Mouse (Mus musculus): ENCODE results near the gene Nhlrc4. TPM values are rescaled to one million over a fixed set of nuclear protein-coding genes. Genes with fewer than 3 reads are reported as not detected.

Nhlrc4 gene
- total RNA-seq, 2 experiments from 2014 or later = 0.54 to 0.98 TPM

DNA sequence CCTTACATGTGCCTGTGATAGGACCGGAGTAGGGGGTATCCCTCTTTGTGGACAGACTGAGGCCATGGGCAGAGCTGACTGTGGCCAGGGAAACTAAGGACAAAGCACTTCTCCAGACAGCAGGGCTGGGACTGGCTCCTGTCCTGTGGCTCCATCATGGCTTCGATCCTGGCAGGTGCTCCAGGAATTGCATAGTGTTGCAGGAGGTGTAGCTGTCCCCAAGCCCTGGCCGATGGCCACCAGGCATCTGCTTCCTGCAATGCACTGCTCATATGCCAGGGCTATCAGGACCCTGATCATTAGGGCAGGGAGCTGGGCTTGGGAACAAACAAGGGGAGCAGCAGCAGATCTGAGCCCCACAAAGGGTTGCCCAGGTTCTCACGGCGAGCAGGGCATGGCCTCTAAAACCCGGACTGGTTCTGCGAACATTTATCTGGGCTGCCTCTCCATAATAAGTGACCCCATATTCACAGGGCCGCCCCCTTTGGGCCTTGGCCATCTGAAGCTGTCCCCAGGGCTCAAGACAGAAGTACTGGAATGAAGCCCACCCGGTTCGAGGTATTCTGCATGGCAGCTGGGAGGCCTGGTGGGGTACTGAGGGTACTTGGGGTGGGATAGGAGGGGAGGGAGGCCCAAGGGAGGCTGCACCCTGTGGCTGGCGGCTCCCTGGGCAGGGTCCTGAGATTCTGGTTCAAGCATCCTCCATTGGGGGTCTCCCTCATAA is 14.2 kb upstream of the Nhlrc4 start:
- no peak for DNase-seq (ENCODE audit: low spot score in 2 of 2)

DNA sequence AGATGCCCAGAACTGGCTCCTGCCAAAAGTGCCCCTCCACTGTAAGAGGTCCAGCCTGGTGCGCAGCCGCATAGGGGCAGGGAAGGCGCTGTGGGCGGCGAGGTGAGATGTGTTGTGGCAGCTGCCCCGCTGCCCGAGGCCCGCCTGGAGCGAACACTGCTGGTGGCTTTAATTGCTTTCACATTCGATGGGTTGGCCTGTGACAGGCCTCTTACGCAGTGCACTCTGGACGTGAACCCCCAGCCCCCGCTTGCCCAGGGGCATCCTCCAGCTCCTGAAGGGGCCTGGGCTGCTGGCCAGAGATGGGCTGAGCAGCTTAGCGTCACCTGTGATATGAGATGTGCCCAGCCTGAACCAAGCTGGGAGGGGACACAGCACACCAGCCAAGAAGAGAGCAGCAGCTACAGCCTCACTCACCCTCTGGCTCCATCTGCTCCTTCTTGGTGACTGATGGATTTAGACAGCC is 12.9 kb upstream of the Nhlrc4 start:
- DNase-seq (ENCODE audit: low spot score in 2 of 2) = no peak

DNA sequence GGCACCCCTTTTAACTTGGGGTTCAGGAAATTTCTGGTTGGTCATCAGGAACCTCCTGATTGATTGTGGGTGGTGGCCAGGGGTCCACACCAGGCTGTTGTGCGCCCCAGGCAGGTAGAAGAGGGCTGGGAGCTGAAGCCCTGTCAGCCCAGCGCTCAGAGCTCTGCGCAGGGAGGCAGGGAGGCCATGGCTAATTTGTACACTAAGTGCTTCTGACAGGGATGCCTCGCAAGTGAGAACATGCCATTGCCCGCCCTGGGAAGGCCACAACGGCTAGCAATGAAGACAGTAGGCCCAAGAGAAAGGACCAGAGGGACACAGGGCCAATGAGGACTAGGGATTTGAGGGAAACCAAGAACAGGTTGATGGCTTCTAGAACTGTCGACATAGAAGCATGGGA is 11.9 kb upstream of the Nhlrc4 start:
- no peak for DNase-seq (ENCODE audit: low spot score in 2 of 2)

DNA sequence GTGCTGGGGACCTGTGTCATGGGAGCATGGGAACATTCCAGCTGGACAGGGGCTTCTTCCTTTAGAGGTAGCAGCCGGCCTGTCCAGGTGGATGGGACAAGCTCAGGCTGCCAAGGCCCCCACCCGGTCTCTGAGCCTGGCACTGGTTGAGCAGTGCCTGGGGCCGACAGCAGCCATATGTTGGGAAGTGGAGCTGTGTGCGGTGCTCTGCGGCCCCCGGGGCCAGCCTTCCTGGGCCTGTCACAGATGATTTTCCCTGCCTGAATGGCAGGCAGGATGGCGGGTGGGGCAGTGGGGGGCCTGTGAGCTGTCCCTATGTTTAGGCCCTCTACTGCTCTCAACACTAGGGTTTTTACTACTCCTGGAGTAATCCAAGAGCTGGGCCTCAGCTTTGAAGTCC is 11.4 kb upstream of the Nhlrc4 start:
- no peak for DNase-seq (ENCODE audit: low spot score in 2 of 2)

DNA sequence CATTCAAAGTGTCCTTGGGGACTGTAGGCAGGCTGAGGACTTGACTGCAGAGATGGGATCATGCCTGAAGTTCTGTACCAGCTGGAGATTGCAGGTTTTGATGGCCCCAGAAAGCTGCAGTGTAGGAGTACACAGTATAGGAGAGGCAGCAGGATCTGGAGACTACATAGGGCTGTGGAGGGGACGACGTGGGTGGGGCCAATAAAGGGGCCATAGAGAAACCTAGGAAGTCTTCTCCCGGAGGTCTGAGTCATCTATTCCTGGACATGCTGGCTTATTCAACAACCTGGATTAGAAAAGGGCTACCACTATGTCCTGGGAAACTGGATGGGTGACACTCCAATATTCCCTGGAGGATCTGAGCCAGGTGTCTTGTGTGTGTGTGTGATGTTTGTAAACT is 11.0 kb upstream of the Nhlrc4 start:
- no peak for DNase-seq (ENCODE audit: low spot score in 2 of 2)

DNA sequence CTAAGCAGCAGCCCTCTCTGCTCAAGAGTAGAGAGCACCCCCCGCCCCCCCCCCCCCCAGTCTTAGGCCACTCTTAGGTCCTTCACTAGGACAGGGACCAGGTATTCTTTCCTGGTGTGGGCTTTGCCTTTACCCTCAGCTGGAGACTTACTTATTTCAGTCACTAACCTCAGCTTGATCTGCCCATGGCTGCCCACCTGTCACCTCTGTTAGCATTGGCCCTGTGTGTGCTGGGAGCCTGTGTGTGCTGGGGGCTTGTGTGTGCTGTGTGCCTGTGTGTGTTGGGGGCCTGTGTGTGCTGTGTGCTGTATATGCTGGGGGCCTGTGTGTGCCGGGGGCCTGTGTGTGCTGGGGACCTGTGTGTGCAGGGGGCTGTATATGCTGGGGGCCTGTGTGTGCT is 9.9 kb upstream of the Nhlrc4 start:
- no peak for DNase-seq (ENCODE audit: low spot score in 2 of 2)

DNA sequence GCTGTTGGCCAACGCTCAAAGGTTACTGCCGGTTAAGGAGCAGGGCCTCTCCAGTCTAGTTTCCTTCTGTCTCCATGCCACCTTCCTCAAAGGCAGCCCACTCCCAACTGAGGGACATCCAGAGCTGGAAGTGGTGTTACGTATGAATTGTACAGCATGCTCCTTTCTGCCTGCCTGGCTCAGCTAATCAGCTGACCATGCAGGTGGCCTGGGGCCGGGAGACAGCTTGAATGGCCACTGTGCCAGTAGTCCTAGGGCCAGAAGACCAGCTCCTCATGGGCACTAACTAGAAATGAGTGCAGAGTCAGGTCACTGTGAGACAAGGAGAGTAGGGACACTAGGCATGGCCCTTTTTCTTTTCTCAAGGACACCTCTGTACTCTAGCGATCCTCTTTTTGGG is 8.4 kb upstream of the Nhlrc4 start:
- DNase-seq (ENCODE audit: low spot score in 2 of 2) = no peak

DNA sequence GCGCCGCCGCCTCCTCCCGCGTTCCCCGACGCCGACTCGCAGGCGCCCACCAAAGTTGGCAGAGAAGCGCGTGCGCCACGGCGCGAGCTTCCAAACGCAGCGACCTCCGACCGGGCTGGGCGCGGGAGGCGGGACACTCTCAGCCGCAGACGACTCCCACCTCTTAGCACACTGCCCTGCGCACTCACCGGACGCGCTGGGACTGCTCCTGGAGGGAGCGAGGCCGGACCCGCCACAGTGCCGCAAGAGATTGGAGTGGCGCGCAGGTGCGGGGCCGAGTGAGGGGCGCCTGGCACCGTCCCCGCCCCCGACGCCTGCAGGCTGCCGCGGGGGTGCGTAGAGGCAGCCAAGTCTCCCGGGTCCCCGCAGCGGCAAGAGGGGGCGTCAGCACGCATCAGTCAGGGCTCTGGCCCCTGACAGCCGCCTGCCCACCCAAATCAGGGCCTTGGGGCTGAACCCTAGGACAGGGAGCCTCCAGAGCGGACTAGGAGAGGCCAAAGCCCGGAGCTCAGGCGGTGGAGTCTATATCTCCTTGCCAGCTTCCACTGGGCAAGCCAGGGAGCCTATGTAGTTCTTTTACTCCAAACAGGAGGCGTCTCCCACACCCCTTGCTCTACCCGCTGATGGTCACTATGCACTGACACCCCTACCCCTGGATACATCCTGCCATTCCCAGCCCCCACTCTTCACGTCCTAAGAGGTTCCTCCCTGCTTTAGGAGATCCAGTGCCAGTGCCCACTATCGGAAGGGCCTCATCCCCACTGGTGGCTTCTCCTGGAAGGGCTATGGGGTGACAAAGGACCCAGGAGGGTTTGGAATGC is 7.3 kb upstream of the Nhlrc4 start, which contains the start of gene A930017K11Rik:
Gene A930017K11Rik (minus strand): TSS at position 763 of the 821 bp plus-strand sequence.
- no peak for DNase-seq (ENCODE audit: low spot score in 2 of 2)

DNA sequence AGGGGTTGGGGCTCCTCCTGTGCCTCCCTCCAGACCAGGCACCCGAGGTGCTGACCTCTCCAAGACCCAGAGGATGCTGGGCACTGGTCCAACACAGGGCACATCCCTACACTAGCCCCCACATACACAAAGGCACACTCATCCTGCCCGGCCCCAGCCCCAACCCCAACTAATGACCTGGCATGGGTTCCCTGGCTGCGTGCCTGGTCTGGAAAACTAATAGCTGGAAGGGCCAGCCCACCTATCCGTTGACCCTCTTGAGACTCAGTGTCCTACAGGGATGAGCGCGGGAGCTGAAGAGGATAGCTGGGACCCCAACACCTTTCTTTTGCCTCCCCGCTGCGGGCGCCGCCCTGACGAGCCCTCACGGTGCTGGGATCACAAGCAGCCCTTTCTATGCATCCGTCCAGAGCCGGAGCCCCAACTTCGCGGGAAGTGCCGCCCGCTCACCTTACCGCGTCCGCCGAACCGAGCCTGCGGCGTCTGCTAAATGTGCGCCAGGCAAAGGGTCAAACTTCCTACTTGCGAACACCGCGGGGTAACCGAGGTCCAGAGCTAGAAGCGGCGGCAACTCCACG is 6.6 kb upstream of the Nhlrc4 start:
- no peak for DNase-seq (ENCODE audit: low spot score in 2 of 2)

DNA sequence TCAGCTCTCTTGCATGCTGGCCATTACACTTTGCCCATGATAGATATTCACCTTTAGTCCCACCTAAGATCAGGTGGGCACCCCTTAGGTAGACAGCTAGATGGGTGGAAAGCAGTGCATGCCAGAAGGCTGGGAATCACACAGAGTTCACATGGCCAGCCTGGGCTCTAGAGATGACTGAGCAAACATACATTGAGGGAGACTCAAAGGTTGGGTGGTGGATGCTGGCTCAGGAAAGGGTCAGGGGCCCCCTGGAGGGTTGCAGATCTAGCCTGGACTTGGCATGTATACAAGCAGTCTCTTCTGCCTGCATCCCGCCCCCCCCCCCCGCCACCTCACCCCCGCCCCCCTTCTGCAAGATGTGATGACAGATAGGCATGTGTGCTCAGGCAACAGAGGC is 5.9 kb upstream of the Nhlrc4 start:
- DNase-seq (ENCODE audit: low spot score in 2 of 2) = no peak

DNA sequence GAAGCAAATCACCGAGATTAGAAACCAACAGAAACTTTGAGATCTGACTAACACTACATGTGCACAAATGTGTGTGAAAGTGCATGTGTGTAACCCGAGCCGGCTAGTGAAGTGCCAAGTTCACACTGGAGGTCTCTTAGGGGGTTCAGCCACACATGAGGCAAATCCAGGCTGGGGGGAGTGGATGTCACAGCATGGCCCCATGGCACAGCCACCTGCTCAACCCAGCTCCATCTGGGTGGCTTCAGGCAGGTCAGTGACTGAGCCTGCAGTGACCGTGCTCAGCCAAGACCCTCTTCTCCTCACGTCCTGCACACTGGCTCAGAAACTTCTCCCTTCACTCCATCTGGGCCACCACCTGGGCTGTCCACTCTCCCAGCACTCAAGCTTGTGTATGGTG is 5.2 kb upstream of the Nhlrc4 start:
- no peak for DNase-seq (ENCODE audit: low spot score in 2 of 2)

DNA sequence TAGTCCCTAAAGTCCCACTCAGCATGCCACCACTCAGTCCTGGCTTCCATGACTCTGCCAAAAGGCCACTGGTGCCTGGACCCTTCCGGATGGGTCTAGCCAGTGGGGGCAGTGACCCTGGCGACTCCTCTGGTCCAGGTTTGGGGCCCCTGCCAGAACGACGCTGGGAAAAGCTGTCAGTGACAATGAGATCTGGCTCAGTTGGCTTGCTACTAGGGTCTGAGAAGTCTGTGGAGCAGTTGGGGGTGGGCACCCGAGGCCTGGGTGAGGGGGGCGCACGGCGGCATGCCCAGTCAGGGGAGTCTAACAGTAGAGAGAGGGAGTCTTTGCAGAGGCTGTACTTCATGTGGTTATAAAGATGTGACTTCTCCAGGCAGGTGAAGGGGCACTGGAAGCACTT is 3.3 kb upstream of the Nhlrc4 start:
- no peak for DNase-seq (ENCODE audit: low spot score in 2 of 2)

DNA sequence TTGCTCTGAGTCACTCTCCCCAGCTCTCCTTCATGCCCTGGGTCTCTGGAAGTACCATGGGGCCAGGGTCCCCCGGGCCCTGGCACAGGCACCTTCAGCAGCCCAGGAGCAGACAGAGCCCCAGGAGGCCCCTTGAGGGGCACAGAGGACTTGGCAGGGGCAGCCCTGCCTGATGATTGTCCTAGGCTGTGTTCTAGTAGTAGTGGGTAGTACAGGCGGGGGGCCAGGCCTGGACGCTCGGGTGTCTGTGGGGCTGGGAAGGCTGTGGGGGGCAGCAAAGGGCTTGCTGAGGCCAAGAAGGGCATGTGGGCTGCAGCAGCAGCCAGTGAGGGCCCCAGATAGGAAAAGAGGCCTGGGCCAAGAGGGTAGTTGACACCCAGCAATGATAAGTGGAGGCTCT is 2.8 kb upstream of the Nhlrc4 start:
- no peak for DNase-seq (ENCODE audit: low spot score in 2 of 2)

DNA sequence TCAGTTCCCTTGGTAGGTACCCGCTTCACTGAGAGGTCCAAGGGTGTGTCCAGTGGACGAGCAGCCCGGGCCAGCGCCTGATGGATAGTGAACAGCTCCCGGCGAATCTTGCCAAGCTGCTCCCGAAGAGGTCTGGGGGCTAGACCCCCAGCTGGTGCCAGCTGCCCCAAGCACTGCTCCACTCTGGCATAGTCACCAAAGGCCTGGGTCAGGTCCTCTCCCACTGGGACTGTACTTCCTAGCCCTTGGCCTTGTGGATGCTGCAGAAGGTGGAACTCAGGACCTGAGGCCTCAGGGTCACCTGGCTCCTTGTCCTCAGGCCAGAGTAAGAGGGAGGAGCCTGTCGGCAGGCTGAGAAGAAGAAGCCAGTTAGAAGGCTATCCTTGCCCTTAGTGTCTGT is 2.1 kb upstream of the Nhlrc4 start:
- DNase-seq (ENCODE audit: low spot score in 2 of 2) = no peak

DNA sequence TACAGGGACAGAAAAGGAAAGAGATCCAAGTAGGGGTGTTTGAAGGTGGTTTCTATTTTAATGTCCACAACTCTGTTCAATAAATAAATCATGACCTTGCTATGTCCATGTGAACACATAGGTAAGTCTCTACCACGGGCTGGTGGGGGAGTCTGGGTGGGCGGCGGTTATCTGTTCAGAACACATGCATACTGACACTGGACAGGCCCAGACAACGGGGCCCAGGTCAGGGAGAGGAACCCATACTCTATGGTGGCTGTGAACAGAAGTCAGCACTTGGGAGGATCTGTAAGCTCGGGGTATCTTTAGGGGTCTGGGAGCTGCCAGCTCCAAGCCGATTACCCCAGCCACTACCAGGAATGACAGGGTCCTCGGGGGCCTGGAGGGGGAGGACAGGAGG is 1.6 kb upstream of the Nhlrc4 start:
- DNase-seq (ENCODE audit: low spot score in 2 of 2) = no peak

DNA sequence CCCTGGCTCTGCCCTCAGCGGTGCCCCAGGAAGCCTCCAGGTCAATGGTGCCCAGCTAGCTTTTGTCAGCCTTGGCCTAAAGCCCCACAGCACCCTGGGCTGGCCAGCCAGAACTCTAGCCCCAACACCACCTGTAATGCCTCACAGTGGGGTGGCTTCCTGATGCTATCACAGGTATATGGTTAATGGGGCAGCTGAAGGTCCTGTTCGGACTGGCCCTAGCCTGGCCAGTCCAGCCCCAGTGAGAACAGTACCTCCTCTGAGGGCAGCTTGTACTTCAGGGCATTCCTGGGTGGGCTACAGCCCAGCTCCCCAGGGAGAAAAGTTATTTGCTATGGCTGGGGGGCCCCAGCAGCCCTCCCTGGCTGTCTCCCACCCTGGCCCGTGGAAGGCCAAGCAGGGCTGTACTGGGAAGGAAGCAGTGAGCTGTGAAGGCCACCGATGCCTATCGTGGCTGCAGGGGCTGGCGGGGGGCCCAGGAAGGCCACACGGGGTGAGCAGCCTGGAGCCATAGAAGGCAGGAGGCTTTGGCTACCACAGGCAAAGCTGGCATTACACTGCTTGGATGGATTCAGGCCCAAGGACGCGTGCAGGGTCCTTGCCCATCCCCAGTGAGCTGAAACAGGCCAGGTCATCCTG is 875 bp upstream of the Nhlrc4 start:
- no peak for DNase-seq (ENCODE audit: low spot score in 2 of 2)

DNA sequence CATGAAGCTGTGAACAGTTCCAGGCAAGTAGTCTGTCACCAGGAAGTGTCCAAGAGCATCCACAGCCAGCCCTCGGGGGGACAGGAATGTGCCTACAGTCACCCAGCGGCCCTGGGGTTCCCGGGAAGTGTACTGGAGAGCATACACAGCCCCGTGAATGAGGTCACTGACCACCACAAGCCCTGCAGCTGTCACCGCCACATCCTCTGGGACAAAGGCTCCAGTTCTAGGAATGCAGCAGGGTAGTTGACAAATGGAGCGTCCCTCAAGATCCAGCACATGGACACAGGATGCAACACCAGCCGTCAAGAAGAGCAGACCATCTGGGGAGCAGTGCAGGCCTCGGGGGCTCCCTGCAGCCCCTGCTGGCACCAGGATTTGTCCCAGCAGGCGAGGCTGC is 992 bp downstream of the Nhlrc4 start:
- DNase-seq (ENCODE audit: low spot score in 2 of 2) = no peak

DNA sequence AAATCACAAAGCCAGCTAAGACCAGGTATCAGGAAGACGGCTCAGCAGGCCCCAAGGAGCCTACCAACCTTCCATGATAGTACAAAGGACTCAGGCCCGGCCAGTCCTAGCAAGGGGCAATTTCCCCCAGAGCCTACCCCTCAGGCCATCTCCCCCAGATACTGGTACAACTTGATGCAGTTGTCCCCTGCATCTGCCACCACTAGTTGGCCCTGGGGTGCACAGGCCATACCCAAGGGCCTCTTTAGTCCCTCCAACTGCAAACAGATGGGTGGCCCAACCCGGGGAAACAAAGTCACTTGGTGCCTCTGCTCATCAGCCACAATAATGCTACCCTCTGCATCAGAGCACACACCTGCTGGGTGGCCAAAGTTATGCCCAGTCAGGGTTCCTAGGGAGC is 1.5 kb downstream of the Nhlrc4 start:
- DNase-seq (ENCODE audit: low spot score in 2 of 2) = no peak

DNA sequence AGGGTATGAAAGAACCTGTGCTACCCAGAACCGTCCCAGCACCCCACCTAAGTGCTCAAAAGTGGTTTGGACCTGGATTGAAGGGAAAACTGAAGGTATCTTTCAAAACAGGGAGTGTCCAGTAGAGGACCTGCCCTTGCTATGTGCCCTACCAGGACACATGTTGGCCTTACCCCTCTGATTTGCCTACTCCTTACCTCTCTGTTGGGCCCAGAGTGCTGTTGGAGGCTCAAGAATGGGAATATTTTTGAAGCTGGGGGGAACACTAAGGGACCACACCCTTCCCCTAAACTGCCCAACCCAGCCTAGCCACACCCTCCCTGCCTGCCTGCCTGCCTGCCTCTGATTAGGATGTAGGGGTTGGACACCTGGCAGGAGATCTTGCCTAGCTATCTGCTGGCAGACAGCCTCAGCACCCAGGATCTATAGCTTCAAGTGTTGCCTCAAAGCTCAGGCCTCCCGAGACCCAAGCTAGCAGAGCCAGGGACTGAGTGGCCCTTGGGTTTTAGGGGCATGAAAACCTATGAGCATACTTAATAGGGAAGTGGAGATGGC is 2.1 kb downstream of the Nhlrc4 start:
- DNase-seq (ENCODE audit: low spot score in 2 of 2) = no peak

DNA sequence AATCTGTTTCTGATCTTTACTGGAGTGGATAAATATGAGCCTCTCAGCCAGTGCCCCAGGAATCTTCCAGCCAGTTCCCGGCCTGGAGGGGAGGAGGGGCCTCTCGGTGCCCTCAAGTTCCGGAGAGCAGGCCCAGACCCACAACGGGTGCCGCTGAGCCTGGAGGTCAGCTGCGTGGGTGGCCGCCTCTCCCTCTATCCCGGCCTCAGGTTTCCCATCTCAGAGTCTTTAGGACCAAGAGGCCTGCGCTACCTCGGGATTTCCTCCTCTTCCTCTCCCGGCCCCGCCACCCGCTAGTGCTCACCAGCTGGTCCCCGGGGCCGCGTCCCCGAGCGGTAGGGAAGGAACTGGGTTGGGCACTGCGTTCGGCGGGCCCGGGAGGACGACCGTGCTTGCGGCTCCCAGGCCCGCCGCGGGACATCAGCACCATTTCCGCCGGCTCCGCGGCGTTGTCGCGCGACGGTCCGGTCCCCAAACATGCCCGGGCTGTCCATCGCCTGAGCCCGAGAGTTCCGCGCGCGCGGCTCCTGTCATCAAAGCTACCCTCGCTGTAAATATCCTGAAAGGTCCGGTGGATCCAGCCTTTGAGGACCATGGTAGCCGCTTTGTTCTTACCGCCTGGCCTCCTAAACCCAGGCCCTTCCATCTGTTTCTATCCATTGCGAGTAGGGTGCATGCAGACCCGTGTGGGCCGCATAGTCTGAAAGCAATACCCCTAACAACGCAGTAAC is 3.1 kb downstream of the Nhlrc4 start:
- DNase-seq (ENCODE audit: low spot score in 2 of 2) = peak; percentile 74 to 79

DNA sequence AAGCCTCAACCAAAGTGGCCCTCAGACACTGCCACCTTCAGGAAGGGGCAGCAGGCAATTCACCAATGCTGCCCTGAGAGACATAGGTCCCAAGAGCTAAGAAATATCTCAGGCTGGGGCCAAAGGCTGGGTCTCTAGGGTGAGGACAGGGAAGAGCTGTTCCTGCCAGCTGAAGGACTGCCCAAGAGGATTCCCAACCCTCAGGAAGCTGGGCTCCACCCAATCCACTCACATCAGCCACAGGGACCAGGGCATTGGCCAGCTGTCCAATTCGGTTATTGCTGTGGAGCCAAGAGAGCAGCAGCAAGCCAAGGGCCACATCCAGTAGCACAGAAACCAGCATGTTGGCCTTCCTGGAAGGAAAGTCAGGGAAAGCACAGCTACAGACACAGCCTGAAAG is 10.2 kb downstream of the Nhlrc4 start:
- no peak for DNase-seq (ENCODE audit: low spot score in 2 of 2)

Measured in left cerebral cortex, adult 18-20 months (tissue).